Mouse (Mus musculus): ENCODE measurements around the gene Olfr524.

The Olfr524 gene

GRCm38 (mm10) chr7:140186646-140187620 is 18.8 kb downstream of the Olfr524 start:
- peak; percentile 25 to 38 for DNase-seq (ENCODE audit: low spot score in 2 of 2)

GRCm38 (mm10) chr7:140184206-140184605 is 21.6 kb downstream of the Olfr524 start:
- no peak for DNase-seq (ENCODE audit: low spot score in 2 of 2)

- no peak for DNase-seq (ENCODE audit: low spot score in 2 of 2)
These were observed 25.1 kb downstream of the Olfr524 start for GRCm38 (mm10) chr7:140180692-140181091.

- no peak for DNase-seq (ENCODE audit: low spot score in 2 of 2)
These were observed 26.6 kb downstream of the Olfr524 start for GRCm38 (mm10) chr7:140179176-140179575.

- no peak for DNase-seq (ENCODE audit: low spot score in 2 of 2)
These were observed 32.8 kb downstream of the Olfr524 start, which contains the start of gene Olfr523 for GRCm38 (mm10) chr7:140172936-140173335. Olfr523 (plus strand) TSS chr7:140173217.

- no peak for DNase-seq (ENCODE audit: low spot score in 2 of 2)
These were observed 34.9 kb downstream of the Olfr524 start for GRCm38 (mm10) chr7:140170863-140171262.

- no peak for DNase-seq (ENCODE audit: low spot score in 2 of 2)
These were observed 36.4 kb downstream of the Olfr524 start for GRCm38 (mm10) chr7:140169386-140169785.

- DNase-seq (ENCODE audit: low spot score in 2 of 2), result peak in 1 of 2 experiments; percentile 31
These were observed 37.8 kb downstream of the Olfr524 start for GRCm38 (mm10) chr7:140167950-140168349.

- no peak for DNase-seq (ENCODE audit: low spot score in 2 of 2)
These were observed 41.1 kb downstream of the Olfr524 start, which contains the start of gene Olfr522 for GRCm38 (mm10) chr7:140164664-140165063. Olfr522 (minus strand) TSS chr7:140164764.

GRCm38 (mm10) chr7:140160363-140160762 is 45.4 kb downstream of the Olfr524 start:
- DNase-seq (ENCODE audit: low spot score in 2 of 2), result no peak

GRCm38 (mm10) chr7:140154218-140154927 is 51.4 kb downstream of the Olfr524 start, which contains the start of gene Sprn:
Sprn (minus strand) TSS chr7:140154877.
- peak; percentile 72 to 80 for DNase-seq (ENCODE audit: low spot score in 2 of 2)

- no peak for DNase-seq (ENCODE audit: low spot score in 2 of 2)
These were observed 51.9 kb downstream of the Olfr524 start for GRCm38 (mm10) chr7:140153829-140154217.

- DNase-seq (ENCODE audit: low spot score in 2 of 2), result peak; percentile 63 to 67
These were observed 52.4 kb downstream of the Olfr524 start for GRCm38 (mm10) chr7:140153383-140153782.
